Mouse (Mus musculus) urinary bladder, adult 2 months (tissue): Measurements from ENCODE around the gene Myo3a. TPM values are rescaled to one million over a fixed set of nuclear protein-coding genes. Genes with fewer than 3 reads are reported as not detected.

Experiments used
- DNase-seq: peaks from one replicate; pipeline ENCODE4 v3.0.0; 2022; ENCODE audit warnings: low spot score
- polyA plus RNA-seq: library from polyadenylated mRNA; depleted of rRNA; stranded (reverse); fragments of >200 nt; gene quantifications from 2 replicates; pipeline ENCODE4 v1.2.3, GENCODE M21; 2012

Gene Myo3a
- polyA plus RNA-seq, 1 experiment = not detected

DNA sequence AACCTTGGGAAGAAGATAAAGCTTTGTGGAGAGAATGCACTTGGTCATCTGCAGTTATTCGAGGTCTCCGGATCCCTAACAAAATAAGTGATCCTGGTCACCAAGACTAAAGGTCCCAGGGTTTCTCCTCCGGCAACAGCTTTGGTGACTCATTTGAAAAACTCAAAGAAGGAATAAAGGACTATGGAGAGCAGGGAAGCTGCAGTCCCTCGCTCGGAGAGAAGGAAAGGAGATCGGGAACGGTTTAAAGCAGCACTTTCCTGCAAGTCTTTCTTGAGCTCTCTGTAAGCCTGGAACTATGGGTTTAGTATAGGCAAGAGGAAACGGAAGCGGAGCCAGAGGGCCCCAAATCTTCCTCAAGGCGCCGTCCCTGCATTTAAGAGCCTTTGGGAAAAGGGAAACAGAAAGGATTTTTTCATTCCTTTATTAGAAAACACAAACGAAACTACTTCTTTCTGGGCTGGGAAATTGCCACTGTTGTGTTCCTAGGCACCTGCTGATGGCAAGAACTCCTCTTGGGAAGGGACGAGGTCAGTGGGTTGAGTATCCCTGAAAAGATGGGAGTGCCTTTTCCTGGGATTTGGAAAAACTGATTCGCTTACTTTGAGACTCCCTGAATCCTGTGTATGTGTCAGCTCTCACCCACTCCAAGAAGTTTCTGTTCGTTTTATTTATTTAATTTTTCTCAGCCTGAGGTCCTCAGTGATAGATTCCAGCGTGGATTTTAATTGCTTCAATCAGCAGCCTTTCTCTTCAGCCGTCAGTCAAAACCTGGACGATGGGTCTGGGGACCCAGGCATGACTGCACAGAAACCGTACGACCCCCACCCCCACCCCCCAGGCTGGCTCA is 393.9 kb downstream of the Myo3a start:
- DNase-seq = no peak

DNA sequence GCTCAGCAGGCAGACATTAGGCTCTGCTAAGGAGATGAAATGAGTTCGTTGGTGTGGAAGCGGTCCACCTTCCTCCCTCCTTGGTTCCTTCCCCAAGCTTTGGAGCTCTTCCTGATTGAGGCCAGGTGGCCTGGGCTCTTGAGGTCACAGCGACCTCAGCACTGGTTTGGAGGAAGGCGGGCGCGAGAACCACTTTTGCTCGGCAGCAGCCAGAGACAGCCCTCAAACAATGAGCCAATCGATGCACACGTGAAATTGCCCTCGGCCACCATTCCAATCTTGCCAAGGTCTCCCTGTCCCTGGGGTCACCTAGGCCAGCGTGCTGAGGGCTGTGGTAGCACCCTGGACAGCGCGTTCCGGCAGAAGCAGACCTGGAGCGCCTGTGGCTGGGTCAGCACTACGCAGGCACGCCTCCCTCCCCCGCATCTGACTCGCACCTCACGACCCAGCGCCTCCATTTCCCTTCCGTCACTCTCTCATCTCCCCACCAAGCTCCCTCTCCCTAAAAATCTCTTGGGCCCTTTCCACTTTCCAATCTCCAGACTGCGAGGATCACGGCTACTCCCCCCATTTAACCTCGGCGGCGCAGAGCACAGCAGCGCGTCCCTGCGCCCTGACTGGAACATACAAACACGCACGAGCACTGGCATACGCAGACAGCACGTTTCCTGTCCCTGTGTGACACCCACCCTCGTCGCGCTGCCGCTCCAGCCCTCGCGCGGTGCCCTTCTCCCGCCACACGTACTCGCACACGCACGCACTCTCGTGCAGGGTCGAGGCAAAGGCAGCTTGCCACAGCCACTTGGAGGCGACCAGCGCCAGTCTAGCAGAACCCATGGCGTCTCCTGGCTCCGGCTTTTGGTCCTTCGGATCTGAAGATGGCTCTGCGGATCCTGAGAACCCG is 394.8 kb downstream of the Myo3a start, which contains the start of gene Gad2:
TSS of gene Gad2 (plus strand) at position 378 of the 904 bp plus-strand sequence.
- DNase-seq = no peak

DNA sequence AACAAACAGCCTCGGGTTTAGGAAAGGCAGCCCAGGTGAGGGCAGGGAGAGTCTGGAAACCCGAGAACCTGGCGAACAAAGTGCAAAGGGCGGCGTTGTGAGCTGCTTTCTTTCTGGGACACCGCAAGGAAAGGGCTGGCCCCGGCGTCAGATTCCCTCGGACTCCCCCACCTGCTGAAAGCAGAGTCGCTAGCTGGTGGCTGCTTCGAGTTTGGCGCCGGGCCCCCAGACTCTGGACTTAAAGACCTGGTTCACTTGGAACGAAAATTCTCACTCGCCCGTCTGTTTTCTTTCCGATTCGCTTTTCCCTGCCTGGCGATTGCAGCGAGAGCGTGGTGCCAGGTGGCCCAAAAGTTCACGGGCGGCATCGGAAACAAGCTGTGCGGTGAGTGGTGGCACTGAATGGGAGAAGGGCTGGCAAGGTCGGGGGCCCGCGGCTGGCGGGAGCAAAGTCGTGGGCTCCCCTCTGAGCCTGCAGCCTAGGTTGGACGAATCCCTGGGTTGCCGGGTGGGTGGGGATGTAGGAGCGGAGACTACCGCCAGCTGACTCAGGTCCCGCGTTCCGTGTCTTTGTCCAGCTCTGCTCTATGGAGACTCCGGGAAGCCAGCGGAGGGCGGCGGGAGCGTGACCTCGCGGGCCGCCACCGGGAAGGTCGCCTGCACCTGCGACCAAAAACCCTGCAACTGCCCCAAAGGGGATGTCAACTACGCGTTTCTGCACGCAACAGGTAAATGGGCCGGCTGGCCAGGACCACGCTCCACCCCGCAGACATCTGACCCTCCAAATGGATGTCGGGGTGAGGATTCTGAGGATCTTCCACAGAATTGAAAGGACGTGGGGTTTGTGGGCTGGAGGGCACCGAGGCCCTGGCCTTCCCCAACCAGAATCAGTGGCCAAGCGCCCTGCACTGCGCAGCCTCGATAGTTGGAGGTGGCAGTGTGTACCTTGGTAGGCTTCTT is 396.1 kb downstream of the Myo3a start:
- DNase-seq = no peak

DNA sequence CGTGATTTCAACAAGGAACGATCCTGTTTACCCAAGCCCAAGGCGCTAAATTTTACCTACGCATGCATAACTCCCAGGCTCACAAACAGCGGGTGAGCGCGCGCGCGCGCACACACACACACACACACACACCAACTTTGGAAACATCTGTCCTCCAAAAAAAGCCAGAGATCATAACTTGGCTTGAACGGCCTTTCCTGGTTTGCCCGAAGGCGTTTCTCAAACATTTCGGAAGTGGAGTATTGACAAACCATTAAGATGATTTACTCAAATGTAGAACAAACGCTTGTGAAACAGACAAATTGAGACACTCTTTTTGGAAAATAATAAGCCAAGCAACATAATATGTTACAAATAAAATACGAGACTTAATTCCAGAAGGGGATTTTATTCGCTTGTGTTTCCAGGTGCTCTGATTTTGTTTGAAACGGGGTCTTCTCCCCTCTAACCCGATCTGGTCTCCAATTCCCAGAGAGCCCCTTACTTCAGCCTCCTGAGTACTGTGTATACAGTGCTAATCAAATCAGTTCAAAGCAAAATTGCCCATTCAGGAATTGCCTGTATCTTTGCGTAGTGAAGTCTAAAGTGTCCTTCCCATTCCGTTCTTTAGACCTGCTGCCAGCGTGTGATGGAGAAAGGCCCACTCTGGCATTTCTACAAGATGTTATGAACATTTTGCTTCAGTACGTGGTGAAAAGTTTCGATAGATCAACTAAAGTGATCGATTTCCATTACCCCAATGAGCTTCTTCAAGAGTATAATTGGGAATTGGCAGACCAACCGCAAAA is 397.1 kb downstream of the Myo3a start:
- DNase-seq = no peak

- no peak for DNase-seq
Observed at GRCm38 (mm10) chr2:22625096-22625960, 398.0 kb downstream of the Myo3a start.

DNA sequence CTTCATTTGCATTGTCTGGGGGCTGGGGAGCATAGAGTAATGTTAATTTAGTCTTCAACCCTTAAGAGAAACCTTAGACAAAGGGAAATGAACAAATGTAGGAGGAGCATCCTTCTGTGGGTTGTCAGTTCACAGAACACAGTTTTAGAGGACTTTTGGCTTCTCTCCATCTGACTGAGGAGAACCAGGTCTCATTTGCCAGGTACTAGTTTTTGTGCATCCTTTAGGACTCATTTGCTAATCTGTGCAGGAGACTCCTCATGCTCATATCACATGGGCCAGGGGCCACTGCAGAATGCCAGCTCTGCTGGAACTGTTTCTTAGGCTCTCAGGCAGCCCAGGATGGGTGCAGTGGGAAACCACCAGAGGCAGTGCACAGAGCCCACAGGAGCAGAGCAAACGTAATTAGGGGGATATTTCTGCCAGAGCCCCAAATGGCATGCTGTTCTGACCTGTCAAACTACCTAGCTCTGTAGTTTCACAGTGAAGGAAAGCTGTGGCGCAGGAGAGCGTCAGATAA is 399.9 kb downstream of the Myo3a start:
- DNase-seq = no peak

GRCm38 (mm10) chr2:22627819-22628432 is 400.6 kb downstream of the Myo3a start:
- no peak for DNase-seq

- no peak for DNase-seq
Observed at GRCm38 (mm10) chr2:22634766-22635165, 407.5 kb downstream of the Myo3a start.

DNA sequence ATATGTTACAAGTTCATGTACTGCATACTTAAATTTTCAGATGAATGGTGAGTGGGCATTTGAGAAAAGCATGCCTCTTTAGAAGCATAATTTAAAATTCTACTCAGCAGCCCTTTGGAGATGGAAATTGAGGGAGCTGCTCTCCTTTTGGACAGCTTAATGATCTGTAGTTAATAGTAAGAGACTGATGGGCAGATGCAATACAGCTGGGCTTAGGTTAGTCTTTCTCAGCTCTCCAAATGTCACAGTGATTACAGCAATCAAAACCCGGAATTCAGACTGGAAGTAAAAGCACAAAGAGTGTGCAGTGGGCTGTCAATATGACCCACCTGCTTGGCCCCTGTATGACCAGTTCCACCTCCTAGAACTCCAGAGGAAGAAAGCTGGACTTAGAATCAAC is 418.8 kb downstream of the Myo3a start:
- no peak for DNase-seq

DNA sequence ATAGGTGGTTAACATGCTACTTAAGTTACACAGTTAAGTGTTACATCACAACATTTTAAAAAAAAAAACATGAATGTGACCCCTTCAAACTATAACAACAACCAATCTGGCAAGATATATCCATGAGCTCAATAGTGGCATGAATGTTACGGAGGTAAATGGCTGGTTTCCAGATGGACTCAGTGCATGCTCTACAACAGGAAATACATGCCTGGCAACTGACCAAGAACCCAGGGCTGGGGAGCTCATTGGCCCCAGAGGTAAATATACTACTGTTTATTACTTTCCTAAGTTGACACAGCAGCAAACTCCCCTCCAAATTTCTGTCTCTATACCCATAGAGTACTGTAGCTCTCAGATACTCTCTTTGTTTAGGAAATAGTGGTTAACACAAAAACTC is 421.1 kb downstream of the Myo3a start:
- DNase-seq = no peak

DNA sequence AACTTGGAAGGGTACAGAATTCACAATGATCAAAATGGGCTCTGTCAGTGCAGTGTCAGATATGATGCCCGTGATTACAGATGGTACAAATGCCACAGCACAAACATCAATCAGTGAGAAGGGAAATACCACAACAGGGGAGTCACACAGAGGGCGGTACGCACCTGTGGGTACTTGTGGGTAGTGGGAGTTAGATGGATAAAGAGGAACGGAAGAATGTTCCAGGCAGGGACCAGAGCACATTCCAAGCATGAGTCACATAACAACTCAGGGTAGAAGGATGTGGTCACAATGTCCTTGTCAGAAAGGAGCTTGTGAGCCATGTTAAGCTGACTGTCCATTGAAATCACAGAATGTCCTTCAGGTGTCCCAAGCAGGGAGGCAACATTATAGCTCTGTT is 424.5 kb downstream of the Myo3a start:
- no peak for DNase-seq

GRCm38 (mm10) chr2:22663731-22664130 is 436.4 kb downstream of the Myo3a start:
- no peak for DNase-seq
